14 mouse cellular contexts compared by ENCODE assay signal in genomic region chr10:13115030-13115429, GRCm38 (mm10). TPM values are rescaled to one million over a fixed set of nuclear protein-coding genes. Genes with fewer than 3 reads are reported as not detected.
DNase-seq lines count a peak whose midpoint lies in the region; ATAC-seq and TF ChIP-seq lines count a peak whose summit lies in the region.
"Had no signal": no experiment of that assay in that cellular context is flagged by ENCODE, and none has a peak within 500 bp of the region (broad histone marks: within the 10 kb centered on the region; RNA-seq: fewer than 3 reads in every experiment).

No protein-coding gene starts in this region.

- no peaks in the 10 kb centered on the region for H3K27me3 ChIP-seq in heart, adult 2 months (ENCODE audit: control insufficient read depth, insufficient read depth, low read length)
- H3K27me3 ChIP-seq in forebrain, postnatal 0 days (ENCODE audit: insufficient read depth, low read length), result no peaks in the 10 kb centered on the region
- H3K27me3 ChIP-seq in midbrain, embryonic 14.5 days (ENCODE audit: control insufficient read depth, insufficient read depth, low read length), result no peaks in the 10 kb centered on the region

- no peak overlapping the region for H3K4me3 ChIP-seq in heart, adult 2 months
- H3K4me3 ChIP-seq in forebrain, postnatal 0 days (ENCODE audit: low read depth, low read length), result no peak overlapping the region
- no peak overlapping the region for H3K4me3 ChIP-seq in midbrain, embryonic 14.5 days (replicated peaks; ENCODE audit: low read depth, low read length)
- H3K4me3 ChIP-seq: gastrocnemius, adult 2 months had no signal

- H3K27ac ChIP-seq in heart, adult 2 months, result no peak overlapping the region
- no peak overlapping the region for H3K27ac ChIP-seq in forebrain, postnatal 0 days (ENCODE audit: low read depth, low read length)
- H3K27ac ChIP-seq in midbrain, embryonic 14.5 days (replicated peaks; ENCODE audit: low read depth, low read length), result peak overlapping the region; percentile 70
- H3K27ac ChIP-seq: gastrocnemius, adult 2 months had no signal

- ATAC-seq in forebrain, postnatal 0 days, result peak; percentile 35; the same call in 1 of the 2 replicates
- peak; percentile 72 for ATAC-seq in midbrain, embryonic 14.5 days (ENCODE audit: low FRiP score, low TSS enrichment)
- no peak for ATAC-seq in CD4-positive, CD25-positive, alpha-beta regulatory T cell, adult 4 months
- ATAC-seq: liver, postnatal 0 days had no signal

- no peaks in the 10 kb centered on the region for H3K79me2 ChIP-seq in heart, adult 2 months (replicated peaks; ENCODE audit: control insufficient read depth, insufficient read depth, low read length)

- no peaks in the 10 kb centered on the region for H3K4me1 ChIP-seq in heart, adult 2 months (ENCODE audit: control insufficient read depth, insufficient read depth, low read length)
- H3K4me1 ChIP-seq in forebrain, postnatal 0 days (ENCODE audit: insufficient read depth), result peaks cover 11% of the 10 kb centered on the region; the same call in 1 of the 2 replicates
- H3K4me1 ChIP-seq in midbrain, embryonic 14.5 days (ENCODE audit: control insufficient read depth, insufficient read depth, low read length), result peaks cover 44% of the 10 kb centered on the region

- H3K36me3 ChIP-seq in heart, adult 2 months (ENCODE audit: control insufficient read depth, insufficient read depth, low read length), result no peaks in the 10 kb centered on the region
- no peaks in the 10 kb centered on the region for H3K36me3 ChIP-seq in forebrain, postnatal 0 days (ENCODE audit: insufficient read depth)
- no peaks in the 10 kb centered on the region for H3K36me3 ChIP-seq in midbrain, embryonic 14.5 days (ENCODE audit: control insufficient read depth, insufficient read depth, low read length)

- no peak overlapping the region for H3K9ac ChIP-seq in heart, adult 2 months (ENCODE audit: low read depth, low read length)
- no peak overlapping the region for H3K9ac ChIP-seq in forebrain, postnatal 0 days
- H3K9ac ChIP-seq in midbrain, embryonic 14.5 days (replicated peaks; ENCODE audit: low read length), result no peak overlapping the region
- H3K9ac ChIP-seq: liver, postnatal 0 days had no signal

- no peak for TF ChIP-seq POLR2A in heart, adult 2 months (IDR thresholded peaks at IDR 0.05; ENCODE audit: insufficient read depth, low read depth, low read length)

- H3K9me3 ChIP-seq in forebrain, postnatal 0 days (ENCODE audit: low read length), result no peaks in the 10 kb centered on the region
- no peaks in the 10 kb centered on the region for H3K9me3 ChIP-seq in midbrain, embryonic 14.5 days (ENCODE audit: control insufficient read depth, low read length)

- 90% methylated on average over 4 of the region's 4 CpGs for WGBS in heart, adult 2 months
- 16% methylated on average over 4 of the region's 4 CpGs for WGBS in forebrain, postnatal 0 days
- WGBS in midbrain, embryonic 14.5 days, result 3% methylated on average over 4 of the region's 4 CpGs

- no peak for TF ChIP-seq EP300 in heart, adult 2 months (IDR thresholded peaks at IDR 0.05; ENCODE audit: insufficient read depth, low read depth, low read length)

- TF ChIP-seq CTCF in heart, adult 2 months (IDR thresholded peaks at IDR 0.05), result no peak
- no peak for TF ChIP-seq CTCF in forebrain, postnatal 0 days (IDR thresholded peaks at IDR 0.05; ENCODE audit: low read depth)

- no peak overlapping the region for H3K4me2 ChIP-seq in forebrain, postnatal 0 days (ENCODE audit: low read depth)
- H3K4me2 ChIP-seq in midbrain, embryonic 14.5 days (ENCODE audit: low read length), result peak overlapping the region; percentile 26; the same call in 1 of the 2 replicates

- intact Hi-C loops in heart, adult 2 months (cut with DNase I), result no loop called here
- intact Hi-C loops in left cerebral cortex, postnatal 14 days (cut with DNase I), result no loop called here

- DNase-seq in heart, adult 11 months, result peak; percentile 63
- no peak for DNase-seq in heart, adult 2 months
- DNase-seq in embryo, embryonic 10.5 days (ENCODE audit: low spot score), result peak; percentile 74
- no peak for DNase-seq in forebrain, postnatal 0 days
- peak; percentile 64 for DNase-seq in midbrain, embryonic 14.5 days
- DNase-seq in left cerebral cortex, postnatal 14 days (ENCODE audit: low spot score in 2 of 2), result no peak
- no peak for DNase-seq in spleen, postnatal 4 days (ENCODE audit: low spot score in 2 of 2)
- DNase-seq: adrenal gland, postnatal 25 days; cerebellum, adult 18-20 months; gastrocnemius, adult 2 months; heart, postnatal 4 days; liver, postnatal 0 days; thymus, postnatal 14 days had no signal

RNA-seq across cellular contexts. Expression of gene Plagl1, which starts 54.7 kb away (rescaled TPM):
- 1 to 10 TPM; 7.8 to 8.6 TPM for total RNA-seq in heart, adult 2 months (2021)
- polyA plus RNA-seq in heart, adult 2 months (2012; rRNA removed), result 11.3 and 19.1 TPM in 2 replicates
- 26.9 and 93.7 TPM in 2 replicates for total RNA-seq in forebrain, postnatal 0 days (2014; rRNA removed)
- polyA plus RNA-seq in forebrain, postnatal 0 days (2015; fragmentation: Nextera tagmentation; extraction: Ambion mirVana), result 13.7 and 15.7 TPM in 2 replicates
- polyA plus RNA-seq in midbrain, embryonic 14.5 days (2014; fragmentation: Nextera tagmentation; extraction: Ambion mirVana), result 32.8 and 55.8 TPM in 2 replicates
- total RNA-seq in left cerebral cortex, postnatal 14 days (2021), result 10 to 100 TPM; 14.6 to 25.2 TPM
- 1 to 10 TPM; 2.4 to 2.7 TPM for polyA plus RNA-seq in CD4-positive, CD25-positive, alpha-beta regulatory T cell, adult 4 months (2017; shearing (Covaris generic))

Comparison
In these comparisons a context has a peak if more than half of its experiments do, and no peak if none do; other contexts are left out.
1. DNase-seq: peak in heart, adult 11 months (single experiment), embryo, embryonic 10.5 days (single experiment) and midbrain, embryonic 14.5 days (single experiment); none in heart, adult 2 months (0 of 2), forebrain, postnatal 0 days (single experiment), left cerebral cortex, postnatal 14 days (0 of 2) and spleen, postnatal 4 days (0 of 2).